Mouse (Mus musculus) embryonic facial prominence, embryonic 10.5 days (tissue): ENCODE data around the gene Spata20. TPM values are rescaled to one million over a fixed set of nuclear protein-coding genes. Genes with fewer than 3 reads are reported as not detected.

Source experiments
- DNase-seq: peaks from one replicate; pipeline ENCODE4 v3.0.0-alpha.2; 2017; ENCODE audit warnings: low spot score
- H3K27ac ChIP-seq: fragments of 300-500 bp; sonication (generic); replicated peaks from 2 replicates; pipeline ENCODE4 v1.5.1; 2016; ENCODE audit warnings: mild to moderate bottlenecking
- H3K27me3 ChIP-seq: fragments of 300-500 bp; sonication (generic); replicated peaks from 2 replicates; pipeline ENCODE4 v1.6.1; 2016; ENCODE audit warnings: low read depth, mild to moderate bottlenecking; ENCODE audit not compliant: poor library complexity, severe bottlenecking
- H3K36me3 ChIP-seq: fragments of 300-500 bp; sonication (generic); replicated peaks from 2 replicates; pipeline ENCODE4 v1.6.1; 2016; ENCODE audit warnings: mild to moderate bottlenecking, moderate library complexity
- H3K4me1 ChIP-seq: fragments of 300-500 bp; sonication (generic); 2 replicates; pipeline ENCODE4 v1.6.1; 2016
- H3K4me3 ChIP-seq: fragments of 300-500 bp; sonication (generic); 2 replicates; pipeline ENCODE4 v1.5.1; 2016; ENCODE audit warnings: mild to moderate bottlenecking, moderate library complexity
- H3K9me3 ChIP-seq: fragments of 300-500 bp; sonication (generic); 2 replicates; pipeline ENCODE4 v1.6.1; 2016; ENCODE audit warnings: mild to moderate bottlenecking
- WGBS: fragments of 180-500 bp; shearing (Covaris S2); methylation state at CpG from one replicate; pipeline ENCODE4 v1.1.7; 2016; 5-methylcytosine and 5-hydroxymethylcytosine counted together
- polyA plus RNA-seq: library from polyadenylated mRNA; unstranded; fragments of >200 nt; fragmentation: Nextera tagmentation; extraction: Ambion mirVana; gene quantifications from 2 replicates; pipeline ENCODE4 v1.2.1, GENCODE M21; 2016

Gene Spata20
- polyA plus RNA-seq, 1 experiment from 2014 or later = not detected

DNA sequence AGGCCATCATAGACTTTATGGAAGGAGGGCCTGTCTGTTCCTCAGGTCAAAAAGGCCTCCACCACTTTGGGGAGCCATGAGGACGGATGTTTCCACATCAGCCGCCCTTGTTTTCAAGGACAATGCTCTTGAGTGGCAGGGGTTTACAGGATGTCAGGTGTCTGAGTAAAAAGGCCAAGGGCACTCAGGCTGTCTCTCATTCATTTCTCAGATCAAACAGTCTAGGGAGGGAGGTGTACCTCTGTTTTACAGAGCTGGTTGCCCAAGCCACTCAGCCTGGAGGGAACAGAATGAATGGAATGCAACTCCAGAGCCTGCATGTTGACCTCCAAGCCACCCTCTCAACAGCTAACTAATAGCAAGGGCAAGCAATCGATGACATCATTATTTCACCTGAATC, 9.4 kb upstream of the Spata20 start:
- no peak for DNase-seq
- Histone ChIP-seq H3K27me3 (peaks cover 98% of the 10 kb centered on the region), H3K4me3 (no peak overlapping the region), H3K27ac (no peak overlapping the region), H3K9me3 (no peaks in the 10 kb centered on the region), H3K36me3 (no peaks in the 10 kb centered on the region), H3K4me1 (peaks cover 58% of the 10 kb centered on the region)
- 78% methylated on average over 3 of the region's 3 CpGs for WGBS

DNA sequence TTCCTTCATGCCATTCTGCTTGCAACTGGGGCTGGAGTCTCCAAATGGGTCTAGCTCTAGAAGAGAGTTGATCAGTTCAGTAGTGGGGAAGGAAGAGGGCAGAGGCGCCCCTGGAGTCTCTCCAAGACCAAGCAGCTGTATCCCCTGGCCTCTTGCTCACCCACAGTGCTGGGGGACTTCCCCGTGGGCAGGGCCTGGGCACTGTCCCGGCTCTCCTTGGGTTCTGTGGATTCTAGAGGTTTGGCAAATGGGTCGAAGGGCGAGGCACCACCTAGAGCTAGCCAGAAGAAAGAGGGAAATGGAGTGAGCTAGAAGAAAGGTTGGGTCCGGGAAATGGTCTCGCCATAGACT, 5.7 kb upstream of the Spata20 start:
- WGBS = 68% methylated on average over 7 of the region's 7 CpGs
- Histone ChIP-seq H3K36me3 (no peaks in the 10 kb centered on the region), H3K9me3 (no peaks in the 10 kb centered on the region), H3K27ac (peak overlapping the region; percentile 81; the same call in 1 of the 2 replicates), H3K27me3 (peaks cover 96% of the 10 kb centered on the region), H3K4me3 (peak overlapping the region; percentile 67), H3K4me1 (peaks cover 41% of the 10 kb centered on the region)
- DNase-seq = no peak

DNA sequence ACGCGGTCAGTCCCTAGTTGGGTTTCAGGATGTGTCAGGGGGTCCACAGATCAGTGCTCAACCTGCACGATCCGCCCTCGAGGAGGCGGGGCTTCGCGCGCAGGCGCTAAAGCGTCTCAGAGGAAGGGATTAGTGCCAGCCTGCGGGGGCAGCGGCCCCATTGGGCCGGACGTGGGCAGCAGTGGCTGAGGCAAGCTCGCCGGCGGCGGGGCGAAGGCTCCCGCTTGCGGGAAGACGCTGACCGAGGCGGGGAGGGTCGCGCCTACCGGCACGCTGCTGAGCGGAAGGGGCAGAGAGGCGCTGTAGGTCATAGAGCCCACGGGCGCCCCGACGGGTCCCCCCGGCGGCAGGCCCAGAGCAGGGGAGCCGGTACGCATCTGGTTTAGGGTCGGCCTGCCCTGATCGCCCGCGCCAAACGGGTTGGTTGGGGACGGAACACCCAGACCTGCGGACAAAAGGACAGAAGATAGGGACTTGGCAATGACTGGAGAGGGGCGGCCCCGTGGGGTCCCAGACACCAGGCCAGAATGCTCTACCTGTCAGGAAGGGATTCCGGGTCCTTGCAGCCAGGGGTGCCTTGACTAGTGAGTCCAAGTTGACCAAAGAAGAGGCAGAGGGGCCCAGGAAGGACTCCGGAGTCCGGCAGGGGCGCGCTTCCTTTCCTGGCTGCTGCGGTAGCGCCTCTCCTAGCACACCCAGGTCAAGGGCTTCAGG, 5.2 kb upstream of the Spata20 start:
- H3K4me1 ChIP-seq = peaks cover 42% of the 10 kb centered on the region
- H3K27ac ChIP-seq = peak overlapping the region; percentile 81
- DNase-seq = peak; percentile 78
- H3K4me3 ChIP-seq = peak overlapping the region; percentile 67
- H3K27me3 ChIP-seq = peaks cover 96% of the 10 kb centered on the region
- no peaks in the 10 kb centered on the region for H3K9me3 ChIP-seq
- WGBS = 5% methylated on average over 55 of the region's 55 CpGs
- no peaks in the 10 kb centered on the region for H3K36me3 ChIP-seq

DNA sequence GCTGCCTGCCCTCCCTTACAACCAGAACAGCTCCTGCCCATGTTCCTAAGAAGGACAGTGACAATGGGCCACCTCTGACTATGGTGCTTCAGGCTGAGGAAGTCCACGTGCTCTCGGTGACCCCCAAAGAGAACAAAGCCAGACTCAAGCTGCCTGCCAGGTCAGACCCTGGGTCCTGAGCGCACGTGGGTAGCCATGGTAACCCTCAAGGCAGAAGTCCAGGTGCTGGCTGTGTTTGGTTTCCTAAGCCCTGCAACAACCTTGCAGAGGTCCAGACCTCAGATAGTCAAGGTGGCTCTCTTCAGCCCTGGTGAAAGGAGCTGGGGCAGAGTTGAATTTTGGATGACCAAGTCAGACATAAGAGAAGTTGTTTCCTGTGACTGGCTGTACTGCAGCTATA, 3.8 kb upstream of the Spata20 start:
- DNase-seq = peak; percentile 45
- no peak overlapping the region for H3K4me3 ChIP-seq
- no peaks in the 10 kb centered on the region for H3K36me3 ChIP-seq
- no peaks in the 10 kb centered on the region for H3K9me3 ChIP-seq
- peaks cover 37% of the 10 kb centered on the region for H3K4me1 ChIP-seq
- peaks cover 98% of the 10 kb centered on the region for H3K27me3 ChIP-seq
- WGBS = 28% methylated on average over 4 of the region's 4 CpGs
- H3K27ac ChIP-seq = peak overlapping the region; percentile 5; the same call in 1 of the 2 replicates

DNA sequence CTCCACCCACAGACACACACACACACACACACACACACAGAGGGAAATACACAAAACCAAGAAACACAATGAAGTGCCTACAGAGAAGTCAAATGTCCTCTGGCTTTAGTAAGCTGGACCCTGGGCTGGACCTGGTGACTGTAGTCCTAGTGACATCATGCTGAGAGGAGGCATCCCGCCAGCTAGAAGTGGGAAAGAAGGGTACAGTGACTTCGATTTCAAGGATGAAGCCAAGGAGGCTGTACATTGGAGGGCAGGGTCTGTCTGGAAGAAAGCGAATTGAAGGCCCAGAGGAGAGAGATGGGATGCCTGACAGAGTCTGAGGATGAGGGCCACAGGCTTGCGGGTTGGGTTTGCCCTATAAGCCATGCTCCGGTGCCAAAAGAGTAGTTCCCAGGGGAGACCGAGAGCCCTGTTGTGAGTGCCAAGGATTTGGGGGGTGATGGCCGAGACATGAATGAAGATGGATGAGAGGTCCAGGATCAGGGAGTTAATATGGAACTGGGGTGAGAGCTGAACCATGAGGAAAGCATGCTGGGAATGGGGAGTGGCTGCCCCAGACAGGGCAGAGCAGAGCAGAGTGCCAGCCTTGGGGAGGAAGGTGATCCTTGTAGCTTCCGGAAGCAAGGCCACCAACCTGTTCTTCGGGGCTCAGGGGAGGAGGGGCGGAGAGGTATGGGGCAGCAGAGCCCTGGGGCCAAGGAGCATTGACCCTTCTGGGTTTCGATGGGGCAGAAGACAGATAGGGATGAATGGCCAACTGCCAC, 3.0 kb upstream of the Spata20 start:
- peak overlapping the region; percentile 5; the same call in 1 of the 2 replicates for H3K27ac ChIP-seq
- H3K36me3 ChIP-seq = no peaks in the 10 kb centered on the region
- no peaks in the 10 kb centered on the region for H3K9me3 ChIP-seq
- peaks cover 98% of the 10 kb centered on the region for H3K27me3 ChIP-seq
- H3K4me3 ChIP-seq = no peak overlapping the region
- no peak for DNase-seq
- H3K4me1 ChIP-seq = peaks cover 39% of the 10 kb centered on the region
- WGBS = 84% methylated on average over 11 of the region's 11 CpGs

DNA sequence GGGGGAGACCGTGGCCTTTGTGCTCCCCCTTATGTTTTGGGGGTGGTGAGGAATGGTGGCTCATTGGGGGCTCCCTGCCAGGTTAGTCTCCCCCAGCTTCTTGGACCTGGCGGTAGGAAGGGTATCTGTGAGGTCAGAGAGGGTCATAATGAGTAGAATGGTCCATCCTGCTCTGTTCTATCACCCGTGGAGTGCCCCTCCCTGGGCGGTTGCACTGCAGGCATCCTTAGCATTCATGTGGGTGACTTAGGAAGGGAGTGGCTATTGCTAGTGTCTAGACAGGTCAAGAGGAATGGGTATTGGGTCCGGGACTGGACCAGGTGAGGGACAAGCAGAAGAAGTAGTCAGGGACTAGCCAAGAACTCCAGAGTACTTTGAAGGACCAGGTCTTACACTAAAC, 756 bp downstream of the Spata20 start:
- peaks cover 36% of the 10 kb centered on the region for H3K4me1 ChIP-seq
- no peak overlapping the region for H3K27ac ChIP-seq
- H3K4me3 ChIP-seq = no peak overlapping the region
- H3K27me3 ChIP-seq = peaks cover 89% of the 10 kb centered on the region
- H3K36me3 ChIP-seq = no peaks in the 10 kb centered on the region
- H3K9me3 ChIP-seq = no peaks in the 10 kb centered on the region
- DNase-seq = no peak
- 82% methylated on average over 5 of the region's 5 CpGs for WGBS

DNA sequence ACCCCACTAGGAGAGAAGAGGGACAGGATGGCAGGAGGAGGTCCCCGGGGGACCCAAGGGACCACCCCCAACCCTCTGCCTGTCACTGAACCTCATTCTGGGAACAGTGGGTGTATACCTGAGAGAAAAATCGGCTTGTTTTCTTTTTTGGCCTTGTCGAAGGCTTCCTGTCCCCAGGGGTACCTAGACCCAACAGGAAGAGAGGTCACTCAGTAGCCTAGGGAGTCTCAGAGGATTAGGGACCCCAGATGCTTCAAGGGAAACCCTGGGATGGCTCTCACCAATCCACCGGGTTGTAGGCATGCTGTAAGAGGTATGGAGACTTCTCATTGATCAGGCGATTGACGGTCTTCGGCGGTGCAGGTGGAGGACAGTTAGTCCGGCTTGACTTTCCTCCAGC, 1.3 kb downstream of the Spata20 start:
- WGBS = 86% methylated on average over 9 of the region's 9 CpGs
- Histone ChIP-seq H3K27me3 (peaks cover 89% of the 10 kb centered on the region), H3K27ac (no peak overlapping the region), H3K9me3 (no peaks in the 10 kb centered on the region), H3K4me3 (no peak overlapping the region), H3K4me1 (peaks cover 31% of the 10 kb centered on the region), H3K36me3 (no peaks in the 10 kb centered on the region)
- no peak for DNase-seq

DNA sequence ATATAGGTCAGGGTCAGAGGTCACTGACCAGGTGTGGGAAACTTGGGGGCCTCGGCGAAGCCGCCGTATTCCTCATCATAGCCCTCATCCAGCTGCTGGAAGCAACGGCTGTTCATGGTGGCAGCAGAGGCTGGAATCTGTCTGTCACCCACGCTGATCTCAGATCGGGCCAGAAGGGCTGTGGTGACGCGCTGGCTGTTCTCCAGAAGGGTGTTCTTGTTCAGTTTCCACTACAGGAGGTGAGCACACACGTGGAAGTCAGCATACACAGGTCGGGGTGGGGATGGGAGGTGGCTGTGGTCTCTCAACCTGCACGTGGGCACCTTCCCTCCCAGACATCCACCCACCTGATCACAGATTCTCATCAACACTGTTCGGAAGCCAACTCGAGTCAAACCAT, 2.1 kb downstream of the Spata20 start:
- Histone ChIP-seq H3K4me3 (no peak overlapping the region), H3K4me1 (peaks cover 24% of the 10 kb centered on the region), H3K27ac (no peak overlapping the region), H3K36me3 (no peaks in the 10 kb centered on the region), H3K9me3 (no peaks in the 10 kb centered on the region), H3K27me3 (peaks cover 89% of the 10 kb centered on the region)
- WGBS = 61% methylated on average over 14 of the region's 14 CpGs
- DNase-seq = no peak

DNA sequence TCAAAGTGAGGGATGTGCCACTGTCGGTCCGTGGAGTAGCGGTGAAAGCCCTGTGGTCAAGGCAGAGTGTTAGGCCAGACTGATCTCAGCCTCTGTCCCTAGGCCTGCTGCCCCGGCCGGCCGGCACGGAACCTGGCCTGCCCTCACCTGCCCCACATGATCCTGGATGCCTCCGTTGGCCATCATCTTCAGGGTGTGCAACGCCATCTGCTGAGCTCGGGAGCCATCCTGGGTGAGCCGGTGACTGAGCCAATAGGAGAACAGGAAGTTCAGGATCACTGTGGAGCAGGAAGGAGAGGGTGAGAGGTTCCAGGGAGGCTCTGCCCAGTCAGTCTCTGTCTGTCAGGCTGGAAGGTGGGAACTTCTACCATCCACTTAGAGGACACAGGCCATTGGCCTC, 2.5 kb downstream of the Spata20 start:
- no peaks in the 10 kb centered on the region for H3K9me3 ChIP-seq
- no peaks in the 10 kb centered on the region for H3K36me3 ChIP-seq
- no peak for DNase-seq
- no peak overlapping the region for H3K27ac ChIP-seq
- no peak overlapping the region for H3K4me3 ChIP-seq
- 68% methylated on average over 11 of the region's 11 CpGs for WGBS
- H3K27me3 ChIP-seq = peaks cover 89% of the 10 kb centered on the region
- H3K4me1 ChIP-seq = peaks cover 23% of the 10 kb centered on the region

DNA sequence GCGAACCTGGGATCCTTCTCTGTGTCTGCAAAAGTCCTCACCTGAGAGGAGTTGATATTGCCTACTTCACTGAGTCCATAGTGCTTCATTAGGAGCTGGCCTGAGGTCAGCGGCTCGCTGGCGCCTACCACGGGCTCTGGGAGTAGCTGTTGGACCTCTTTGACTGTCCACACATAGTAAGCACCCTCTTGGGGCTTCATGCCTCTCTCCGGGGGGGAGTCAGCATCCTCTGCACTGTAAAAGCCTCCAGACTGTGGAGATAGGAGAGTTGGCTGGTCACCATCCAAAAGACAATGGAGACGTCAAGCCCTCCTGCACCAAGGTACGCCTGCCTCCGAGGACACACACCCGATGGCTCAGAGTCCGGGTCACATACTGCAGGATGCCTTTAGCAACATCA, 3.2 kb downstream of the Spata20 start:
- no peak for DNase-seq
- Histone ChIP-seq H3K36me3 (no peaks in the 10 kb centered on the region), H3K4me1 (peaks cover 26% of the 10 kb centered on the region), H3K27me3 (peaks cover 90% of the 10 kb centered on the region), H3K9me3 (no peaks in the 10 kb centered on the region), H3K27ac (no peak overlapping the region), H3K4me3 (no peak overlapping the region)
- WGBS = 93% methylated on average over 11 of the region's 11 CpGs

DNA sequence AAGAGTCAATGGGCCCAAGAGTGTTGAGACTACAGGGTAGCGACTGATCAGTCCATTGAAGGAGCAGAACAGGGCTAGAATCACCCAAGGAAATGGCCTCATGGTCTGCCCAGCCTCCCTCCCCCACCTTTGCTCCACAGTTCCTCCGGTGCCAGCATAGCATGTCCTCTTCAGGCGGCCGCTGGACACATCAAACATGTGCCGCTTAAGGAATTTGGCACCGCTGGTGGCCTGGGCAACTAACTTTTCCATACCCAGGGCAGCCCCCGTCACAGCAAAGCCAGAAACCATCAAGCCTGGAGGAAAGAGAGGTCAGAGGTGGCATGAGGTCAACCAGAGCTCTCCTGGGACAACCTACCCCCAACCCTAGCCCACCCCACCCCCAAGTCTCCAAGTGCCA, 4.0 kb downstream of the Spata20 start:
- Histone ChIP-seq H3K36me3 (no peaks in the 10 kb centered on the region), H3K27ac (no peak overlapping the region), H3K4me1 (peaks cover 29% of the 10 kb centered on the region), H3K4me3 (no peak overlapping the region), H3K27me3 (peaks cover 90% of the 10 kb centered on the region), H3K9me3 (no peaks in the 10 kb centered on the region)
- no peak for DNase-seq
- 87% methylated on average over 7 of the region's 7 CpGs for WGBS

DNA sequence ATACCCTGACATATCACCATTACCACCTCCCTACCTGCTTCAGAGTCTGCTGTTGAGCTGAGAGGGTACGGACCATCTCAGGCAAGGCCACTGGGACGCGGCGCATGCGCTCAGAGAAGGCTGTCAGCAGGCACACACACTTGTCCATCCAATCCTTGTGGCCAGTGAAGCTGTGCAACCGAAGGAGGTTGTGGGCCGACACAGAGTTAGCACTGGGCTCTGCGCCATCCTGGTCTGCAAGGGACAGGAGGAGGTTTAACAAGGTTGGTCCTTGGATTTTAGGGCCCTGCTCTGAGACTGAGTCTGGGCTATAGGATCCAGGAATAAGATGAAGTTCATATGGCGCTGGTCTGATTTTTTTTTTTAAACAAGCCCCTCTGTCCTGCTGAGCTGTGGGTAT, 5.6 kb downstream of the Spata20 start:
- H3K27ac ChIP-seq = no peak overlapping the region
- no peaks in the 10 kb centered on the region for H3K9me3 ChIP-seq
- WGBS = 89% methylated on average over 9 of the region's 9 CpGs
- H3K36me3 ChIP-seq = no peaks in the 10 kb centered on the region
- H3K27me3 ChIP-seq = peaks cover 90% of the 10 kb centered on the region
- DNase-seq = no peak
- H3K4me3 ChIP-seq = no peak overlapping the region
- peaks cover 30% of the 10 kb centered on the region for H3K4me1 ChIP-seq

DNA sequence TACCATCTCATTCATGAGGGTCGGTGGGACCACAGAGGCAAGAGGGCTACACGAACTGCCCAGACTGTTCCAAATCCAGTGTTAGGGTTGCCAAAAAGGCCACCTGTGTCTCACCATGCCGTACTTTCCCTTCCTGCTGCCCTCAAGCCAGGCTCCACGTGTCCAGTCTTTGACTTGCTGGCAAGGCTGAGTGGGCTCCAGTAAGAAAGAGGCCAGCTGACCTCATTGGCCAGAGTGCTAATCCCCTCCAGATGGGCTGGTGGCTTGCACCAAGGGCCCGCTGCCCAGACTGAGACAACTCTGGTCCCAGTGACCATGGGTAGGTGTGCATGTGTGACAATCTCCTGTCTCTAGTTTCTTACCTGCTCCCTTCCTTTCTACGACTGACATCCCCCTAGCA, 8.3 kb downstream of the Spata20 start:
- H3K36me3 ChIP-seq = no peaks in the 10 kb centered on the region
- H3K4me3 ChIP-seq = no peak overlapping the region
- DNase-seq = no peak
- WGBS = 62% methylated on average over 6 of the region's 6 CpGs
- no peak overlapping the region for H3K27ac ChIP-seq
- no peaks in the 10 kb centered on the region for H3K9me3 ChIP-seq
- peaks cover 47% of the 10 kb centered on the region for H3K4me1 ChIP-seq
- H3K27me3 ChIP-seq = peaks cover 97% of the 10 kb centered on the region
